Mouse (Mus musculus) neural tube, embryonic 15.5 days (tissue): ENCODE results near the gene Zfp426. TPM values are rescaled to one million over a fixed set of nuclear protein-coding genes. Genes with fewer than 3 reads are reported as not detected.

Source experiments
- ATAC-seq: fragments of 200-750 bp; cut with Nextera tagmentation; 2 replicates; pipeline ENCODE4 v1.8.0; 2017; ENCODE audit warnings: mild to moderate bottlenecking, moderate TSS enrichment, moderate library complexity; ENCODE audit not compliant: low FRiP score
- H3K27ac ChIP-seq: fragments of 300-500 bp; sonication (generic); replicated peaks from 2 replicates; pipeline ENCODE4 v1.5.1; 2015; ENCODE audit warnings: mild to moderate bottlenecking, inconsistent platforms
- H3K27me3 ChIP-seq: fragments of 300-500 bp; sonication (generic); replicated peaks from 2 replicates; pipeline ENCODE4 v1.6.1; 2015; ENCODE audit warnings: inconsistent platforms
- H3K36me3 ChIP-seq: fragments of 300-500 bp; sonication (generic); 2 replicates; pipeline ENCODE4 v1.6.1; 2015; ENCODE audit warnings: inconsistent platforms
- H3K4me1 ChIP-seq: fragments of 300-500 bp; sonication (generic); 2 replicates; pipeline ENCODE4 v1.6.1; 2015; ENCODE audit warnings: inconsistent platforms
- H3K4me2 ChIP-seq: fragments of 300-500 bp; sonication (generic); 2 replicates; pipeline ENCODE4 v1.6.1; 2015; ENCODE audit warnings: inconsistent platforms, mild to moderate bottlenecking, moderate library complexity
- H3K4me3 ChIP-seq: fragments of 300-500 bp; sonication (generic); replicated peaks from 2 replicates; pipeline ENCODE4 v1.5.1; 2015; ENCODE audit warnings: mild to moderate bottlenecking, inconsistent platforms
- H3K9ac ChIP-seq: fragments of 300-500 bp; sonication (generic); replicated peaks from 2 replicates; pipeline ENCODE4 v1.6.1; 2015; ENCODE audit warnings: mild to moderate bottlenecking, inconsistent platforms
- H3K9me3 ChIP-seq: fragments of 300-500 bp; sonication (generic); replicated peaks from 2 replicates; pipeline ENCODE4 v1.6.1; 2016; ENCODE audit warnings: inconsistent platforms
- WGBS: fragments of 180-500 bp; shearing (Covaris S2); methylation state at CpG from one replicate; pipeline ENCODE4 v1.1.7; 2015; ENCODE audit warnings: mixed read lengths; 5-methylcytosine and 5-hydroxymethylcytosine counted together
- polyA plus RNA-seq: library from polyadenylated mRNA; unstranded; fragments of >200 nt; fragmentation: Nextera tagmentation; extraction: Ambion mirVana; gene quantifications from 2 replicates; pipeline ENCODE4 v1.2.1, GENCODE M21; 2015

The Zfp426 gene
- polyA plus RNA-seq, 1 experiment from 2014 or later = 32.7 TPM

DNA sequence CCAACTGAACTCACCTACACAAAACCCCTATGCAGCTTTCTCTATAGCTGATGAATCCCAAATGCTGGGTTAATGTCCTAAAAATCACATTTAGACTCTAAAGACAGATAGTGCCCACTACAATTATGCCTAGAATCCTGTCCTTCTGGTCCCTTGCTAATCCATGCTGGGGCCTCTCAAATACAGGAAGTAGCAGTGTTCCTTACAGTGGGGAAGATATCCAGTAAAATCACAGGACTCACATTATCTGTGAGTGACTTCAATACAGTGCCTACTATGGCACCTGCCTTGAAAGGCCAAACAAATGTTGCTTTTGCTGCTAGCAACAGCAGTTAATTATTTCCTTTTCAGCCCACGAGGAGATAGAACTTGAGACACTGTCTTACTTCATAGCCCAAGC, 17.8 kb upstream of the Zfp426 start:
- H3K27me3 ChIP-seq = no peaks in the 10 kb centered on the region
- 60% methylated on average over 1 of the region's 1 CpGs for WGBS
- no peak overlapping the region for H3K4me2 ChIP-seq
- H3K9me3 ChIP-seq = no peaks in the 10 kb centered on the region
- peaks cover 46% of the 10 kb centered on the region for H3K36me3 ChIP-seq
- no peak overlapping the region for H3K4me3 ChIP-seq
- no peak for ATAC-seq
- peaks cover 21% of the 10 kb centered on the region; the same call in 1 of the 2 replicates for H3K4me1 ChIP-seq
- H3K9ac ChIP-seq = no peak overlapping the region
- H3K27ac ChIP-seq = no peak overlapping the region

DNA sequence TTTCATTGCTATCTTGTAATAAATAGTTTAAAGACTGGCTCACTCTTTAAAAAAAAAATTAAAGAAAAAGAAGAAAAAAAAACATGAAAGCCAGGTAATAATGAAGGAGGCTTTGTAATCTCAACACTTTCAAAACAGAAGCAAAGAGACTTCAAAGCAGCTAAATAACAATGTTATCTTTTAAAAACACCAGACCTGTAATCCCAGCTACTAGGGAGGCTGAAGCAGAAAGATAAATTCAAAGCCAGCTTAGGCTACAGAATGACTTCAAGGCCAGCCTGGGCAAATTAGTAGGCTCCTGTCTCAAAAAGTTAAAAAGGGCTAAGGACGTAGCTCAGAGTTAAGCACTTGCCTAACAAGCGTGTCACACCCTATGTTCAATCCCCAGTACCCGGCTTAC, 17.1 kb upstream of the Zfp426 start:
- H3K27ac ChIP-seq = no peak overlapping the region
- no peak overlapping the region for H3K4me3 ChIP-seq
- peaks cover 16% of the 10 kb centered on the region; the same call in 1 of the 2 replicates for H3K4me1 ChIP-seq
- ATAC-seq = no peak
- no peak overlapping the region for H3K4me2 ChIP-seq
- no peak overlapping the region for H3K9ac ChIP-seq
- WGBS = 85% methylated on average over 3 of the region's 3 CpGs
- H3K9me3 ChIP-seq = no peaks in the 10 kb centered on the region
- H3K27me3 ChIP-seq = no peaks in the 10 kb centered on the region
- peaks cover 49% of the 10 kb centered on the region for H3K36me3 ChIP-seq

DNA sequence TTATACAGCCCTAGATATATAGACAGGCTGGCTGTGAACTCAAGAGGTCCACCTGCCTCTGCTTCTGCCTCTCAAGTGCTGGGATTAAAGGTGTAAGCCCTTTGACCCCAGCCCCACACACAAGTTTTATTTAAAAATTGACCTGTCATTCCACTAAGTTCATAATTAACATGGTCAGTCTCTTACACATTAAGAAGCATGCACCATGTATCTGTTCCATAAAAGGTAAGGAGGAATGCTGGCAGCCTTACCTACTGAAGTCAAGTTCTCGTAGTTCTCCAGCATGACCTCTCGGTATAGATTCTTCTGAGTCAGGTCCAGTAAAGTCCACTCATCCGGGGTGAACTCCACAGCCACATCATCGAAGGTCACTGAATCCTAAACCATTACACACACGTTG, 12.3 kb upstream of the Zfp426 start:
- Histone ChIP-seq H3K9me3 (no peaks in the 10 kb centered on the region), H3K4me2 (no peak overlapping the region), H3K27me3 (no peaks in the 10 kb centered on the region), H3K36me3 (peaks cover 69% of the 10 kb centered on the region), H3K4me1 (0 out of 2 replicates have a peak, but pooled peaks cover 2% of the 10 kb centered on the region), H3K4me3 (no peak overlapping the region), H3K27ac (no peak overlapping the region), H3K9ac (no peak overlapping the region)
- no peak for ATAC-seq
- 93% methylated on average over 5 of the region's 5 CpGs for WGBS

DNA sequence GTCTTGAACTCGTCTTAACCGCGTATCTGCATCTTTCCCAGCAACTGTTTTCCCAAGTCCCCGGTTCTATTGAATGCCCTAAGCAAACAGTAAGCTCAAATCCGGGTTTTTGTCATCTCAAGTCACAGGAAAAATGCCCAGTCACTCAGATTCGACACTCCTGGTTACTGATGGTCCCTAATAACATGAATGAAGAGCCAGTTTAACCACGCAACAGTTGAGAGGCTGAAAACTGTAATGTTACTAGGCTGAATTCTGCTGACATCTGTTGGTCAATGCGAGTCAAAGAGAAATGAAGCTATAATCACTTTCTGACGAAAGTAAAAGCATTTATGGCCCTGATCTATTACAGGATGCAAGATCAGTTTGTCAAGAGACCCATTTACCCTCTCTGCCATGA, 735 bp upstream of the Zfp426 start:
- H3K4me2 ChIP-seq = peak overlapping the region; percentile 69
- H3K4me3 ChIP-seq = peak overlapping the region; percentile 62
- H3K36me3 ChIP-seq = peaks cover 30% of the 10 kb centered on the region
- peak overlapping the region; percentile 70 for H3K9ac ChIP-seq
- 6% methylated on average over 9 of the region's 9 CpGs for WGBS
- peak overlapping the region; percentile 93 for H3K27ac ChIP-seq
- peak; percentile 33; the same call in 1 of the 2 replicates for ATAC-seq
- H3K4me1 ChIP-seq = peaks cover 39% of the 10 kb centered on the region
- H3K27me3 ChIP-seq = no peaks in the 10 kb centered on the region
- no peaks in the 10 kb centered on the region for H3K9me3 ChIP-seq

DNA sequence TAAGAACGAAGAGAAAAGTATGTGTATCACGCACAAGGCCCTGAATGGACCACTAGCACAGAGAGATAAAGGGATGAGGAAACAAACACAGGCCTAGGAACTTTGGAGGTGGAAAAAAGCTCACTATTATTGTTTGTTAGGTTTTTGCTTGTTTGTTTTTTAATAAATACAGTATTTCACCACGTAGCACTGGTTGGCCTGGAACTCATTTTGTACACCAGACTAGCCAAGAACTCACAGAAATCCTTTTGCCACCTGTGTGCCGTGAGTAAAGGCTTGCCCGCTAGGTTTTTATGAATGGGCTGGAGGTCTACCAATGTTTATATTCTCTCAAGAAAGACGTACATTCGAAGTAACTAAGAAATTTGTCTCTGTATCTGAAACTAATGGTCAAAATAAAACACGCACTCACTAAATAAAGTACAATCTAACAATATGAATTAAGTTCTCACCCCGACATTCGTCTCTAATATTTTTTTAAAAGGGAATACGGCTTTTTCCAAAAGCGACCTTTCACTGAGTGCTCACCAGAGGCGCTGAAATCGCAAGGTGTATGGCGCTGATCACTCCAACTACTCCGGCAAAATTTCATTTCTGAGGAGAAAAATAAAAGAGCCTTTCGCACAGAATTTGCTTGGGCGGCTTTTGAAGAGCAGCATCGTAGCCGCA, 554 bp downstream of the Zfp426 start:
- H3K27ac ChIP-seq = peak overlapping the region; percentile 93

DNA sequence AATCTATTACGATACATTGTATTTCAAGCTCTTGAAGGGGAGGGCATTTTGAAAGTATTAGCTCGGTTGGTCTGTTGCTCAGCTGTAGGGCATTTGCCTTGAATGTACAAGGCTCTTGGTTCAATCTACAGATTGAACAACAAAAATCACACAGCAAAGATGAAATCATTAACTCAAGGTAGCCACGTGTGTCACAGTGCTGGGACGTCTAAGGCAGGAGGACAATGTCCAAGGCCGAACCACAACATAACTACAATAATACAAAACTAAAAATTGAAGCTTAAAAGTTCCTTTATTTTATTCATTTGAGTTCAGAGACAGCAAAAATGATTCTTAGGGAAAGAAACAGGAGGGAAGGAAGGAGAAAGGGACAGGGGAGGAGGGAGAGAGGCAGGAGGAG, 3.0 kb downstream of the Zfp426 start:
- Histone ChIP-seq H3K36me3 (peaks cover 18% of the 10 kb centered on the region), H3K4me1 (peaks cover 39% of the 10 kb centered on the region), H3K9ac (no peak overlapping the region), H3K27ac (no peak overlapping the region), H3K4me2 (0 out of 2 replicates have a peak overlapping the region, but pooled peaks have one; percentile 3), H3K27me3 (no peaks in the 10 kb centered on the region), H3K9me3 (no peaks in the 10 kb centered on the region), H3K4me3 (no peak overlapping the region)
- ATAC-seq = no peak
- 92% methylated on average over 5 of the region's 5 CpGs for WGBS

More for the DNA sequence above, 554 bp downstream of the Zfp426 start:
- Histone ChIP-seq H3K9ac (peak overlapping the region; percentile 70), H3K4me3 (peak overlapping the region; percentile 62), H3K4me1 (peaks cover 39% of the 10 kb centered on the region), H3K36me3 (peaks cover 17% of the 10 kb centered on the region), H3K9me3 (no peaks in the 10 kb centered on the region), H3K4me2 (peak overlapping the region; percentile 69), H3K27me3 (no peaks in the 10 kb centered on the region)
- no peak for ATAC-seq
- 12% methylated on average over 20 of the region's 20 CpGs for WGBS

DNA sequence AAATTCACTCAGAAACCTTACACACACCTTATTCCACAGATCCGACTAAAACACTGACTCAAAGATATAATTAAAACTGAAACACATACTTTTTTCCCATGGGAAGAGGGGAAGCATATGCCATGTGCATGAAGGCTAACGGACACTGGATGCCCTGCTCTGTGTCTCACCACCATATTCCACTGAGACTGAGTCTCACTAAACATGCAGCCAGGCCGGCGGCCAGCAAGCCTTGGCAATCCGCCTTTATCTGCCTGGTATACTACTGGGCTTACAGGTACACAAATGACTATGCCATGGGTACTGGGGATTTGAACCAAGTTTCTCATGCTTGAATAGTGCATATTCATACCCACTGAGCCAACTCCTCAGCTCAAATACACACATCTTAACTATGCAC, 13.2 kb downstream of the Zfp426 start:
- Histone ChIP-seq H3K27ac (no peak overlapping the region), H3K4me2 (no peak overlapping the region), H3K4me3 (no peak overlapping the region), H3K9ac (no peak overlapping the region), H3K9me3 (no peaks in the 10 kb centered on the region), H3K27me3 (no peaks in the 10 kb centered on the region), H3K4me1 (no peaks in the 10 kb centered on the region), H3K36me3 (peaks cover 56% of the 10 kb centered on the region)
- ATAC-seq = no peak
- 89% methylated on average over 5 of the region's 5 CpGs for WGBS

DNA sequence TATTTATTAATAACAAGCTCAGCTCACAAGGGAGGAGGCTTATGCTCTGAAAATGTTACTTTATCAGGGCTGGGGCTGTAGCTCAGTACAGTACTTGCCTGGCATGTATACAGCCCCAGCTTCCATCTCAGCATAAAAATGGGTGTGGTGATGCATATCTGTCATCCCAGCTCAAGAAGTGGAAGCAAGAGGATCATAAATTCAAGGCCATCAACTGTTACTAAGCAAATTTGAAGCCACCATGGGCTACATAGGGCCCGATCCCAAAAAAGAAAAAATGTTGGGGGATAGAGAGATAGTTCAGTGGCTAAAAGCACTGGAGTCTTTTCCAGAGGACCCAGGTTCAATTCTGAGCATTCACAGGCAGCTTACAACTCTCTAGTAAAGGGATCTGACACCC, 15.9 kb downstream of the Zfp426 start:
- Histone ChIP-seq H3K4me2 (no peak overlapping the region), H3K27me3 (no peaks in the 10 kb centered on the region), H3K9ac (no peak overlapping the region), H3K9me3 (no peaks in the 10 kb centered on the region), H3K27ac (no peak overlapping the region), H3K36me3 (peaks cover 58% of the 10 kb centered on the region), H3K4me3 (no peak overlapping the region), H3K4me1 (no peaks in the 10 kb centered on the region)
- WGBS = 100% methylated on average over 1 of the region's 1 CpGs
- ATAC-seq = no peak

DNA sequence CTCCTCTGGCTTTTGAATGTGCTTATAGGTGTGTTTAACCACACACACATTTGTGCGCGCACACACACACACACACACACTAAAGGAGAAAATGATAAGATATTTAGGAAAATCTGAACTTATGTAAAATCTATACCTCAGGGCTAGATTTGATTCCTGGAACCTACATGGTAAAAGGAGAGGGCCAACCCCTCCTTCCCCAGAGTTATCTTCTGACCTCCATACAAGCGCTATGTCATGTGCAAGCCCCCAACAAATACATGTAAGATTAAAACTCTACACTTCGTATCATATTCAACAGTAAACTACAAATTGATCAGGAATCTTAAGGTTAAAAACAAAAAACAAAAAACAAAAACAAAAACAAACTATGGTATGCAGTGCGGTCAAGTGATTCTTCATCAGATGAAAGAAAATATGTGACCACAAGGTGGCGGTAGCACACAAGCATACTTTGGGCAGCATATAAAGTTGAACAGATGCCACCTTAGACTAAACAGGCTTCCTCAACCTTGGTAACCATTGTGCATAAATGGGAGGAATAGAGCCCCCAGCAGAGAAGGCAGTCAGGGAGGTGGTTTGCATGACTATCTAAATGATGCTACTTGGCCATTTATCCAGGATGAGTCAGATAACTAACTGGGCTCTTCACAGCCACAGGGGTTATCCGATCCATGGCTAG, 25.6 kb downstream of the Zfp426 start:
- Histone ChIP-seq H3K27me3 (no peaks in the 10 kb centered on the region), H3K27ac (no peak overlapping the region), H3K9me3 (peaks cover 8% of the 10 kb centered on the region; the same call in 1 of the 2 replicates), H3K4me3 (no peak overlapping the region), H3K36me3 (peaks cover 34% of the 10 kb centered on the region), H3K4me1 (no peaks in the 10 kb centered on the region), H3K9ac (no peak overlapping the region), H3K4me2 (no peak overlapping the region)
- peak; percentile 89 for ATAC-seq
- 56% methylated on average over 7 of the region's 7 CpGs for WGBS

DNA sequence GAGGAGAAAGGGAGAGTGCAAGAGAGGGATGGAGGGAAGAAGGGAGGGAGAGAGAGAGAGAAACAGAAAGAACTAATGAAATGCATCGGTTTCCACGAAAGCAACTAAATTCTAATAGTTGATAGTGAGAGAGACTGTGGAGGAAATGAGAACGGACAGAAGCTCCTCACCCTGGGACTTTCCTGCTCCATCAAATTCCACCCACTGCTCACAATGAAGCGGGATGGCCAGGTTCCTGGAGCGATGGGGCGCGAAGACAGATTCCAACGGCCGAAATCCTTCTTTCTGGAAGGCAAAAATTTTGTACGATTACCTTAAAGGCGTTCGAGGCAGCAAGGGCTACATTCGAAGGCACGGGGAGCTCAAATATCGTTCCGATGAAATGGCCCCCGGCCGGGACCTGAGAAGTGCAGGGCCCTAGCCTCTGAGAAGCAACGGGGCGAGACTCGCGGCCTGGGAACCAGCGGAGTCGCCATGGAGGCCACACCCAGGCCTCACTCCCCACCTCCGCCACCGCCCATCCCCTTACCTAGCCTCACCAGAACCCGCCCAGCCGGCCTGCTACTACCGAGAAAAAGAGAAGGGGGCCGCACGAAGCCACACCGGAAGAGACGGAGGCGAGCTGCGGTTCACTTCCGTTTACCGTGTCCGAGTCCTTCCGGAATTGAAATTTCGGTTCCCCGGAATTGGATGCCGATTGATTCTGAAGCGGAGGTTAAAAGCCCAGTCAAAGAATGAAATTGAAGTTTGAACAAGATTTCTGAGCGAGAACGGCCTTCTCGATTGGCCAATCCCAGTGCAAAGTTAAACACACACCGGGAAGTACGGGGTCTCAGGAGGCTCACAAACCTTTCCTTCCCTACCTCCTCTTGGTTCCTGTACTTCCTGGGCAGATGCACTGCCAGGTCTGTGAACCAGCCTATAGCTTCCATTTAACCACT, 32.9 kb downstream of the Zfp426 start, which contains the start of gene Zfp26:
Gene Zfp26, minus strand, starts transcription at position 786 of the 941 bp plus-strand sequence.
- H3K27ac ChIP-seq = peak within 1 kb of the TSS; percentile 89
- no peaks in the 10 kb centered on the region for H3K27me3 ChIP-seq
- H3K36me3 ChIP-seq = peaks cover 21% of the 10 kb centered on the region
- peak; percentile 90 for ATAC-seq
- no peaks in the 10 kb centered on the region for H3K9me3 ChIP-seq
- H3K4me2 ChIP-seq = peak within 1 kb of the TSS; percentile 82
- peak within 1 kb of the TSS; percentile 92 for H3K9ac ChIP-seq
- H3K4me1 ChIP-seq = peaks cover 29% of the 10 kb centered on the region
- peak within 1 kb of the TSS; percentile 89 for H3K4me3 ChIP-seq
- under 1% methylated on average over 48 of the region's 48 CpGs for WGBS

DNA sequence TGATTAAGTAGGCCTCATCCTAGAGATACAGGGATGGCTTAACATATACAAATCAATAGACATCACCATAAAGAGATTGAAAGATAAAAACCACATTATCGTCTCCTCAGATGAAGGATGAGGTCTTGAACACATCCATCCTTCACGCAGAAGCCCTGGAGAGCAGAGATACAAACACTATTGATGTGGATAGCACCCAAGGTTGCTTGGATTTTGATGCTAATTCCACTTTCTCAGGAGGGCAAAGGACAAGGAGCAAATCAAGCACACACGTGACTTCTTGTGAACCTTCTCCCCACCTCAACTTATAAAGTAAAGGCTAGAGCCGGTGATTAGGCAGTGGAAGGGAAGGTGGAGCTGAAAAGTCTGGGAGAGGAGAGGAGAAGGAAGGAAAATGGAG, 38.9 kb downstream of the Zfp426 start:
- WGBS = 85% methylated on average over 4 of the region's 4 CpGs

More for the DNA sequence above, 38.9 kb downstream of the Zfp426 start:
- H3K36me3 ChIP-seq = peaks cover 42% of the 10 kb centered on the region
- H3K9ac ChIP-seq = no peak overlapping the region
- no peak overlapping the region for H3K27ac ChIP-seq
- peaks cover 17% of the 10 kb centered on the region for H3K4me1 ChIP-seq
- H3K4me2 ChIP-seq = no peak overlapping the region
- H3K9me3 ChIP-seq = no peaks in the 10 kb centered on the region
- ATAC-seq = no peak
- no peaks in the 10 kb centered on the region for H3K27me3 ChIP-seq
- no peak overlapping the region for H3K4me3 ChIP-seq
